Mouse (Mus musculus) erythroblast, adult 5-6 weeks (primary cell): Measurements from ENCODE around the gene Dnaaf1. TPM values are rescaled to one million over a fixed set of nuclear protein-coding genes. Genes with fewer than 3 reads are reported as not detected.

Source experiments
- ATAC-seq: replicated peaks from 2 replicates; pipeline ENCODE4 v1.8.0; 2016; ENCODE audit warnings: moderate number of reproducible peaks, mild to moderate bottlenecking, moderate TSS enrichment, inconsistent platforms; ENCODE audit not compliant: poor library complexity, low FRiP score, severe bottlenecking
- total RNA-seq, 2 experiments: library from RNA; stranded (forward) in 1 of 2; stranded (reverse) in 1 of 2; fragments of 150-400 nt in 1 of 2; fragments of 200-764, 138-1000 nt in 1 of 2; gene quantifications; 2 replicates each; pipeline versions ENCODE4 v1.2.3 to v1.2.4; 2015 to 2017; ENCODE audit warnings: low replicate concordance in 2 of 2

The Dnaaf1 gene
- total RNA-seq, 2 experiments from 2014 or later, result not detected

DNA sequence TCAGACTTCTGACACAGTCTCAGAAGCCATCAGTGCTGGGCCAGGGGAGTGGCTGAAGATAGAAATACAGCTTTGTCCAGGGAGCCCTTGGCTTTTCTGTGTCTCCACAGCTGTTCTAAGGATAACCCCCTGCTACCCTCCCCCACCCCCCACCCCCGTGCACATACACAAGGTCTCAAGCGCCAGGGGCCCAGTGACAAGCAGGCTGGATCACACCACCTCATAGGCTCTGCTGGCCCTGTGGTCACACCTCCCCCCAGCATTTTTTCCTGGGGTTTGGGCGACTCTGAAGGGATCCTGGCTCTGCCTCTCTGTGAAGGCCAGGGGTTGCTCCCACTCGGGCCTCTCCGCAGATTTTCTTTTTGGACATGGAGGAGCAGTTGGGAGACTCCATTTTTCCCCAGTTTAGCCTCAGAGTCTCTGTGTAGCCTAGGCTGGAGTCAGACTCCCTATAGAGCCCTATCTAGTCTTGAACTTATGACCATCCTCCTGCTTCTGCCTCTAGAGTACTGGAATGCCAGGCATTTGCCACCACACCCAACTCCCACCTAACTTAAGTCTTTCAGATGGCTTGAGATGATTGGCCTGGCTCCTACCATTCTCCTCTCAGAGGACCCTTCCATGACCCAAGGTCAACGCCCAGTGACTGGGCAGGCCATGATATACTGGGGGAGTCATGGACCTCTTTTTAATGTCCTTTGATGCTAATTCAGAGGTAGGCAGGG, 45.2 kb downstream of the Dnaaf1 start:
- ATAC-seq, result no peak

DNA sequence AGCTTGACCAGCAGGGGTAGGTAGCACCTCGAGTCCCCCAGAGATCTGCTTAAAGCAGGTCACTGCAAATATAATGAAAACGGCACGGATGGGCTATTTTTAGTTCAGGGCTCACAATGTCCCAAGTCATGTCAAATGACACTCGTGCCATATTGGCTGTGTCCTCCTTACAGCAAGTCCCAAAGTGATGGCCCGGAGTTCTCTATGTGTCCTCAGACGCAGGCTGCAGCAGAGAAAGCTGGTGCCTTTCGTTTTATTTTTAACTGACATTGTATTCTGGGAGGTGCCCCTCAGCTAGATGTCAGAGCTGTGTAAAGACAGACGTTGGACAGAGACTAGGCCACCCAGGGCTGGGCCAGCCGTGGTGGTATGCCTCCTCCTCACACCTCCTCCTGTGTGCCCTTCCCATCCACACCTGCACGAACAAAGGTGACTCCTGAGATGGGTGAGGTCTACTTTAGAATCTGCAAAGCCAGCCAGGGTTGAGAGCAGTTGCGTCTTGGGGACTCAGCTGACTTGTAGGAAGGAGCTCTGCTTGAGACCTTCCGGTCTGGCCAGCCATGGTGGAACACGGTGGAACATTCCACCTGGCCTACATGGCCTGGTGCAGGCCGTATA, 45.9 kb downstream of the Dnaaf1 start:
- ATAC-seq, result no peak

DNA sequence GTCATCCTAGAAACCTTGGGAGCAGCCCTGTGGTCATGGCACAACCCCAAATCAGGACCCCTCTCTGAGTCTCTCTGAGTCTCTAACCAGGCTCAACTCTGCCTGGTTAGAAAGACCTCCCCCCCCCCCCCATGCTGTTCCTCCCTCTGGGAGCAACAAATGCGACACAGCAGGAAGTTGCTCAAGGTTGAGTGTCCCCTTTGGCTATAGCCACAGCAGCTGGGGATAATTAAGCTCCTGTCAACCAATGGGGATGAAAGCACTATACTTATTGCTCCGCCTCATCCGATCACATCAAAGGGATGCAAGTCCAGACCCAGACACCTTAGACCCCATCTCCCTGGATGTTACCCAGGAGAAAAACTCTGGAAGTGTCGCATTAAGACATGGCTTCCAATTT, 47.5 kb downstream of the Dnaaf1 start:
- ATAC-seq, result no peak

DNA sequence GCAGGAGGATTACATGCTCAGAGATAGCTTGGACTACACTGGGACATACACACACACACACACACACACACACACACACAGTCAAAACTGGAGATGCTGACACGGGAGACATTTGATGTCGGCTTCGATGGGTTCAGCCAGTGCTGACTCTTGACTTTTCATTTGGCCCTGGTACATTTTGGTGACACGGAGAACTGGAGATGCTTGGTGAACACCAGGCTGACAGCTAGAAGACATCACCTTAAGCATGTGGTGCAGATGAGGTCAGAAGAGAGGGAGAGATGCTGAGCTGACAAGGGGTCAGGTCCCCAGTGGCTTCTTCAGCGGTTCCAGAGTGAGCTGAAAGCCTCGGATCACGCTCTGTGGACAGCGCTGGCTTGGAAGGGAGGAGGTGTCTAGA, 48.0 kb downstream of the Dnaaf1 start:
- ATAC-seq, result no peak

DNA sequence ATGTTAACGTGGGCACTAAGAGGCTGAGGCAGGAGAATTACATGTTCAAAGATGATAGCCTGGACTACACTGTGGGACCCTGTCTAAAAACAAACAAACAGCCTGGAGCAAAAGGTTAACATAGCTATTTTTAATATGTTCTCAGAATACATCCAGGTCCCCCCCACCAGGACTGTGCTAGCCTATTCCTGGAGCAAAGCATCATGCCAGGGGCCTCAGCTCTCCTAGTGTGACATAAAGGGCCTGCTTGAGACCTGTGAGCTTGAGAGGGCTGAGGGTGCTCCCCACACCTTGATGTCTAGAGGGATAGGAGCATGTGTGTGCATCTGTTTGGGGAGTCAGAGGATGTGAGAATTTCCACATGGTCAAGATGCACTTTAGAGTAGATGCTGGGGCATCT, 48.7 kb downstream of the Dnaaf1 start:
- no peak for ATAC-seq

DNA sequence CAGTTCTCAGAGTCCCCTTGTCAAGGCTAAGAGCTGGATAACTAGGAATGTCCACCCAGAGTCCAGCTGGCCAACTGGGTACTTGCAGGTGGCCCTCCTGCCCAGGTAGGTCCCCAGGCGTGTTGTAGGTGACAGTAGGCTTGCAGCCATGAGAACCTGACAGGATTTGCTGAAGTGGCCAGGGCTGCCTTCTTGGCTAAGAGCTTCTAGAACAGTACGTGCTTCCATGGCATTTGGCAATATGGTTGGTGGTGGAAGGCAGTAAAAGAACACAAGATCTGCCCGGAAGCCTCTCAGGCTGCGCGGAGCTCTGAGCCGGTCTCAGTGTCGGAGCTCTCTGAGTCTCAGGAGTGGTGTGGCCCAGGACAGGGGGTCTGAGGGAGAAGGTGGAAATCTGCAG, 49.9 kb downstream of the Dnaaf1 start:
- ATAC-seq, result no peak

DNA sequence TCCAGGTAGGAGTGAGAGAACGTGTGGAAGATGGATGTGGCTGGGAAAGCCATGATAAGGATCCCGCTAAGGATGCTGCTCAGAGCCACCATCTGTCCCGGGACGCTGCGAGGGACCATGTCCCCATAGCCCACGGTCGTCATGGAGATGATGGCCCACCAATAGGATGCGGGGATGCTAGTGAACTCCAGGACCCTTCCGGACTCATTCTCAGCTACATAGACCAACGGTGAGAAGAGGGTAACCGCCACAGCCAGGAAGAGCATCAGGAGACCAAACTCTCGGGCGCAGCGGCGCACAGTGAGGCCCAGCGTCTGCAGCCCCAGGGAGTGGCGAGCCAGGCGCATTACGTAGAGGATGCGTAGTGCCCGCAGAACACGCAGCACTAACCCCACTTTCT, 50.8 kb downstream of the Dnaaf1 start:
- no peak for ATAC-seq

DNA sequence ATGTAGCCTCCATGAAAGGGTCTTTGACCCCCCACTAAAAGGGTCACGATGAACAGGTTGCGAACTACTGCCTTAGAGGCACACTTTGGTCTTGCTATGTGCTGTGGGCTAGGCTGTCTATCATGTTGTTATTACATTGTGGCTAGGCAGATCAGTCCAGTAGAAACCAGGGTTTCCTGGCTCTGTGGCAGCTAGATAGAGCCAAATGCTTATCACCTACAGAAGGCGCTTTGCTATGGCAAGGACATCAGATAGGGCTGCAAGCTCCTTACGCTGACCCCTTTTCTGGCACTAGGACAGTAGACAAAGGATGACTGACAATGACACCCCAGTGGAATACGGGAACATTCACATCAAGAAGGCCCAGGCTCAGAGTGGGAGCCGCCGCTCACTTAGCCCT, 52.2 kb downstream of the Dnaaf1 start:
- no peak for ATAC-seq

DNA sequence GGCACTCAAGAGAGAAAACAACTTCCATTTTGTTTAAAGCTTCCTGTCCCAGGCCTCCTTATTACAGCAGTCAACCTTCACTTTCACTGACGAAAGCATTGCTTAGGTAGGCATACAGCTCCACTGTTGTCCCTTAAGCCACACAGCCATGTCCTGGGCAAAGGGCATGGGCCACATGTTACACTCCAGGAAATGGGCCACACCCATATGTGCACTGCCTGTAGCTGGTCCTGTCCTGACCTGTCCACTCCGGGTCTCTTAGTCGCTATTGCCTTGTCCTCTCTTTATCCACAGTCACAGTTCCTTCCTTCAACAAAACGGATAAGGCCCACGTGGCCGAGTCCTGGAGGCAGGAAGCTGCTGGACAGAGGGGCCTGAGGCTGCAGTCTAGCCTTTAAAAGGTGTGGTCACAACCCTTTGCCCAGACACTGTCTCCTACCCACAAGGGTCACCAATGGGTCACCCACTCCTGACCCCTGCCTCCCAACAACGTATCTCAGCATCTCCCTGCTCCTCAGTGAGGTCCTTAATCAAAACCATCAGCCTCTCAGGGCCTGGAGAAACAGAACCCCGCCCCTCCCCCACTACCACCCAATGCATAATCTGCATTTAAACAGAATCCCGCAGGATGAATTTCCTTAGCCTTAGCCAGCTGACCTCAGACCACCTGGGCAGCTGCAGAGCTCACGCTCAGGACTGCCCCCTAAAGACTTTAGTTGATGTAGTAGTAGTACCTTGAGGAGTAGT, 52.8 kb downstream of the Dnaaf1 start:
- ATAC-seq, result no peak

DNA sequence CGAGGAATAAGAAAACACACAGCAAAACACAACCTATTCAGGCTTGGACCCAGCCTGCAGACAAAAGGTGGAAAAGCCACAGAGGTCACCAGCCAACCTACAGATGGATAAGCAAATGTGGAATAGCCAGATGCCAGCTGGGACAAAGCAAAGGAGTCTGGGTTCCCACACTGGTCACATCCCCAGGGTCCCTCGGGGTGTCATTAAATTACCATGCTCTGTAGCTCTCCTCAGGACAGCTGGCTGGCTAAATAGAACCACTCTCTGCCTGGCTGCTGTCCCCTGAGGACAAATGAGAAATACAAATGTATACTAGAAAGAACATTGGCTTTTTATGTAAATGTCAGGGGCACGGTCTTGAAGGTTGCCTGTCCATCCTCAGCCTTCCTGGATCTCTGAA, 55.8 kb downstream of the Dnaaf1 start:
- no peak for ATAC-seq

DNA sequence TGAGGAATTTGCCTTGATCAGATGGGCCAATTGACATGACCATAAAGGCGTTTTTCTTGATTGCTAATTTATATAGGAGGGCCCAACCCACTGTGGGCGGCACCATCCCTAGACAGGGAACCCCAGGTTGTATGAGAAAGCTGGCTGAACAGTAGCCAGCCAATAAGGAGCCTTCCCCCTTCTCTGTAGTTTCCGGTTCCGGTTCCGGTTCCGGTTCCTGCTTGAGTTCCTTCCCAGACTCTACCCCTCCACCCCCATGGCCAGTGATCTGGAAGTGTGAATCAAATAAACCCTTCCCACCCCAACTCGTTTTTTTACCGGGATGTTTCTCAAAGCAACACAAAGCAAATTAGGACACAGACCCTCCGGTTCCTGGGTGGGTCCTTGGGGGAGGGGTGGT, 57.2 kb downstream of the Dnaaf1 start:
- ATAC-seq, result no peak

DNA sequence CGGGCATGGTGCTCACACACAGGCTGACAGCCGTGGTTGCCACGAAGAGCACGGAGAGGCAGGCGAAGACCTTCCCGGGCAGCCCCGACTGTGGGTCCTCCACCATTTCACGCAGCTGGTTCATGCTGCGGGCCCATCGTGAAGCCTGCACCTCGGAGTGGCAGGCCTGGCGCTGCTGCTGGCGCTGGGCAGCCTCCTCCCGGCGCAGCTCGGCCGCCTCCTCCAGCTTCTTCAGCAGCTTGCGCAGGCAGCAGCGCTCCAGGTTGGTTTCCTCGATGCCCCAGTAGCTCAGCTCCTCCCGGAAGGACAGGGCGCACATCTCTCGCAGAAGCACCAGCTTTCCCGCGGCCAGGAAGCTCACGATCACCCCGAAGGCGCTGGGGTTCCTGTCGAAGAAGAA, 57.9 kb downstream of the Dnaaf1 start:
- no peak for ATAC-seq

DNA sequence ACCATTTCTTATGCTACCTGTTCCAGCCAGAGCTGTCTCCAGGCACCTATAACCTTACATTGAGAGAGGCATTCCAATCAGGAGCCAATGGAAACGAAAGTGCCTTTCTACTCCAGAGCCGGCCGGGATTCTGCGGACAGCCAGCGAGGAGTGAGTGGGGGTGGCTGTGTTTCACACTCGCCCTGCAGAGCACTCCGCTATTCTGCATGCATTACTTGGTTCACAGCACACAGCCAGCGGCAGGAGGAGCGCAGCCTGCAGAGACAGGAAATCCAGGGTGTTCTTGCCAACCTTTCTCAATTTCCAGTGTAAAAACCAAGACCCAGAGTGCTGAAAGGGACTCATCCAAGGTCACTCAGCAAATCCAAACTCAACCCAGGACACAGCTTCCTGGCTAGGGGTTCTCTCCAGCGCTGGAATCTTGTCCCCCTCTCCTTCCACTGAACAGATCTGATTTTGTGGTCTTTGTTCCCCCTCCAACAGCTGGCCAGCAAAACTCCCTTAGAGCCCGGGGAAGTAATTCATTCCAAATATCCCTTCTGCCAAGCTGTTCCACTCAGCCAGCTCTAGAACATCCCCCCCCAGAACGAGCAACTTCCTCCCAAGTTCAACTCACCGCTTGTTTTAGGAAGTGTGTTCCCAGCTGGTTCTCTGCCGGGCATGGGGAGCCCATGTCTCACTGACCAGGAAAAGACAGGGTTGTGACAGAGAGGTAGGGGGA, 59.7 kb downstream of the Dnaaf1 start:
- ATAC-seq, result no peak

DNA sequence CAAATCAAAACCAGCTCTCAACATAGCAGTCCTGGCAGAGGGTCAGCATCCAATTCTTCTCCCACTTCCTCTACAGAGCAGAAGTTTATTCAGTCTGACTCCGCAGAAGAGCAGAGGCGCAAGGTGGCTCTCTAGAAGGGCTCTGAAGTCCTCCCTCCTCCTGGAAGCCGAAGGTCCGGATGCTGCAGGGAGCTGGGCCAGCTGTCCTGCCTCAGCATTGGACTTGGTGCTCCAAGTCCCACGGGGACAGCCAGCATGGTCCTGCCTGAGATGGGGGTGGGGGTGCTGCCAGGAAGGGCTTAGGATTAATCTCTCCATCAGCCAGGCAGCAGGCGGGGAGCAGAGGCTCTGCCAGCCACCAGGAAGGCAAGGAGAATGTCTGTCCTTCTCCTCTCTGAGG, 60.3 kb downstream of the Dnaaf1 start, which contains the start of gene Kcng4:
Kcng4 (minus strand) TSS at position 303 of the 400 bp plus-strand sequence.
- no peak for ATAC-seq

DNA sequence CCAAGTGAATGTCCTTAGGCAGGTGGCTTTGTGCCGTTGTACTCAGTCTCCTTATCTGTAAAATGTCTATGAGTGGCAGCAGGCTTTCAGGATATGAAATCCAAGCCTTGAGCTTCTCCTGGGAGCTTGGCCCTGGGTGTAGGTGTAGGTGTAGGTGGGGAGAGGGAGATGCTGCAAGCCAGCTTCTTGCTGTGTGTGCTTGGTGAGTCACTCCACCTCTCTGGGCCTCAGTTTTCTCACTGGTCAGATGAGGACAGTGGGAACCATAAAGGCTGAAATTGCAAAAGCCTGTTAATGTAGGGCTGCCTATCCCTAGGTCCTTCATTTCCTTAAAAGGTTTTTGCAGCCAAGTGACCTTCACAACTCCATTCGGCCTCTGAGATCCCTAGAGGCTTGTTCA, 60.9 kb downstream of the Dnaaf1 start:
- no peak for ATAC-seq

DNA sequence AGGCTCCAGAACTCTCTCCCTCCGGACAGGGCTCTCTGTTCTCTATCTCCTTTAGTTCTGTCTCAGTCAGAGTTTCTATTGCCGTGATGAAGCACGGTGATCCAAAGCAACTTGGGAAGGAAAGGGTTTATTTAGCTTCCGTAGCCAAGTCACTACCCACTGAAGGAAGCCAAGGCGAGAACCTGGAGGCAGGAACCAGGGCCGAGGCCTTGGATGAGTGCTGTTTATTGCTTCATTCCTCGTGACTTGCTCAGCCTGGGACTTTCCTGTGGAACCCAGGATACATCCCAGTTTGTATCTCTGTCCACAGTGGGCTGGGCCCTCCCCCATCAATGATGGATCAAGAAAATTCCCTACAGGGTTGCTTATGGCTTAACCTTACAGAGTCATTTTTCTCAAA, 61.7 kb downstream of the Dnaaf1 start:
- no peak for ATAC-seq

DNA sequence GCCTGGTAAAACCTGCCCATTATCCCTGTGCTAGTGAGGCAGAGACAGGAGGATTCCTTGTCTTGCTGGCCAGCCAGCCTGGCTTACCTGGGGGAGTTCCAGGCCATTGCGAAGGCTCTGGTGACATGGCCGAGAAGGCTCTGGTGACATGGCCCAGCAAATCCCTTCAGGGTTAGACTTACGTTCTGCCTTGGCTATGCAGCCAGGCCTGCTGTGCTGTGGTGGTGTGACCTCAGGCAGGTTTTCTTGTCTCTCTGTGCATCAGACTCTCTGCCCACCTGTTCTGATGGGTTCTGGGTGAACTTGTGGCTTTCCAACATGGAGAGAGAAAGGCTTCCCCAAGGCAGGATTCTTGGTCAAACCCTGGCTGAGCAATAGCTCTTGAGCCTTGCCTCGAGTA, 62.3 kb downstream of the Dnaaf1 start:
- no peak for ATAC-seq

DNA sequence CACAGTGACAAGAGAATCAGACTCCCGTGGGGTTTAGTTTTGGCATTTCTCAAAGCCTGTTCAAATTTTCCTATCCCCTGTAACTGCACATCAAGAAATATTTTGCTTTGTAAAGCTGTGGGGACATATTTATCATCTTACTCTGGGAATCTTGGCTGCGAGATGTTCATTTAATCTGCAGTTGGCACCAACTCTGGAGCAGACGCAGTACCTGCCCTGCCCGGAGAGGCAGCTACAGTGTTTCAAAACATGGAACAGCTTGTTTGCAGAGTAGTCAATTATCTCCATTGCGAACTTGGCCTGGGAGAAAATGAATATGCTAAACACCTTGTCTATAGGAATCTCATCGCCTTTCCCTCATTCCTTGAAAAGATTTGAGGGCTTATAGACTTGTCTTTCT, 63.2 kb downstream of the Dnaaf1 start:
- no peak for ATAC-seq

DNA sequence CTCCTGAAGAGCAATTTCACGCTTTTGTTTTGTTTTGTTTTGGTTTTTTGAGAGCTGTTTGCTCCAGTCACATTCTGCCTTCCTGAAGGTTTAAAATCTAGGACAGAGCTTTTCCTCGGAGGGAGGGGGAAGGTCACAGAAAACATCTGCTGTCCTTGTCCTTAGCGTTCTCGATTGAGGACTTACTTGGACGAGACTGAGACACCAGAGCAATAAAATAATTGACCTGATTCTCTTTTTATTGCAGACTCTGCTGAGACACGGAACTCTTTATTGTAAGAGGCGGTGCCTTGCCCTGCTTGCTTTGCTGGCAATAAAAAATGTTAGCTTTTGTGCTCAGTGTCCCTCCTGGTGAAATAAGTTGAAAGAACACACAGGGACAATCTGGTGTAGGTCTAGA, 64.8 kb downstream of the Dnaaf1 start:
- no peak for ATAC-seq

DNA sequence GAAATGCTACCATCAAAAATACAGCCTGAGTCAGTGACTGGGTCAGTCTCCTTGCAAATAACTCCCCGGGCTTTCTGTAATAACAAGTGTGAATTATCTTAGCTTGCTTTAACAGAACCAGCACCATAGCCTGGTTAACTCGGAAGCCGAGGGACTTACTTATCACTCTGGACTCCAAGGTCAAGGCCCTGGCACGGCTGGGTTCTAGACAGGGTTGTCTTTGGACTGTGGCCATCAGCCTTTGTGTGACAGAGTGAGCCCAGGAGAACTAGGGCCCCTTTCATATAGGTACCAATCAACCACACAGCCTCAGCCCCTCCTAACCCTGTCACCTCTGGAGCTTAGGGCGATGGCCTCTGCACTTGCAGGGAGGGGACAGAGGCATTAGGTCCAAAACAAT, 66.0 kb downstream of the Dnaaf1 start:
- no peak for ATAC-seq

DNA sequence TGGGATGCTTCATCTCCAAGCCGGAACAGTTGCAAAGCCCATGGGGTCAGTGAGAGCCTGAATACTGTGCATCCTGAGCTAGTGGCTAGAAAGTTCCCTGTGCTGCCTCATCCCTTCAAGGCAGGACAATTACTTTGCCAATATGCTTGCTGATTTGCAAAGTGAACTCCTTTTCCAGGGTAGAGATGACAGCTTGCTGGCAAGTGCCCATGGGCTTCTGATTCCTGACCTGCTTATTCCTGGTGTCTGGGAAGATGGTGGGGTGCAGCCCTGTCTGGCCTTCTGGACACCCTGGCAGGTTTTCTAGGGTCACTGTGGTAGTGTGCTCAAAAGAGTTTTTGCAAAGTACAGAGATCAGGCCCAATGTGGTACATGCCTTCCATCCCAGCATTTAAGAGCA, 67.9 kb downstream of the Dnaaf1 start:
- no peak for ATAC-seq
